Mouse (Mus musculus): ENCODE measurements at regions not wholly inside any gene's neighbourhood (a gene's known extent, or its start where the extent isn't known, plus 50 kb on each side); places are given as distances from the start of the nearest gene placed in this dataset.

DNA sequence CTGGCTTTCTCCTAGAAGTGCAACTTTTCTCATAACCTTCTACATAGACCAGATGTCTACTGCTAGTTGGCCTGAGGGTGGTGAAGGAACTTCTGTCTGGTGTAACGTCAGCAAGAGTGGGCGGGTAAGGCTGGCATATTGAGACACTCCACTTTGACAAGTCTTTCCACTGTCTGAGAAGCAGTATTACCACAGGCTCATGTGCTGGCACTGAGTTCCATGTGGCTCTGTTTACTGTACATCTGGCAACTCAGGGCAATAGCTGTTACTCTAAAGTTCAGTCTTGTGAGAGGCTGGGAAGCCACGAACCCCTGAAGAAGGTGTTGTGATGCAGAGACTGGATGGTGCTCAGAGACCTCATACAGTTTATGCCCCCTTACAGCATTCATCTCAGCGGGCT, 230.7 kb upstream of the Tbx18 start:
- DNase-seq (ENCODE audit: low read depth, low spot score), result no peak

GRCm38 (mm10) chr9:87964508-87964907, 233.4 kb upstream of the Tbx18 start:
- DNase-seq (ENCODE audit: low read depth, low spot score), result no peak

- DNase-seq (ENCODE audit: low read depth, low spot score), result no peak
Observed at GRCm38 (mm10) chr9:87965103-87965780, 234.2 kb upstream of the Tbx18 start.

GRCm38 (mm10) chr9:87968190-87969082, 237.4 kb upstream of the Tbx18 start:
- no peak for DNase-seq (ENCODE audit: low read depth, low spot score)

DNA sequence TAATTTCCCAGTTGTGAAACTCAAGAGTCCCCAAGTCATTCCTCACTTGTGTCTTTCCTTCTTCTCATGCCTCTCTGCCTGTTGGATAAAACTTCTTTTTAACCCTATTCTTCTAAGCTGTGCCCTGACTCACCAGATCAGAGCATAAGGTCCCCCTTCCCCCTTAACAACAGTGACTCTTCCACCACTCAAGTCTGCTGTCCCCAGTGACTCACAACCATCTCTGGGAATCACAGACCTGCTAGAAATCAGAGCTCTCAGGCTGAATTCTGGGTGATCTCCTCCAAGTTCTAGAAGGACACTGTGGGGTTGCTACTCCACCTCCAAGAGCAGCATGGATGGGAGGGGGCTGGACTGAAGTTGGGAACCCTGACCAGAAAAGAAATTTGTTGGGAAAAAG, 239.5 kb upstream of the Tbx18 start:
- DNase-seq (ENCODE audit: low read depth, low spot score), result no peak

- no peak for DNase-seq (ENCODE audit: low read depth, low spot score)
Observed at GRCm38 (mm10) chr9:87971791-87972190, 240.7 kb upstream of the Tbx18 start.

GRCm38 (mm10) chr9:87973531-87973930, 242.5 kb upstream of the Tbx18 start:
- DNase-seq (ENCODE audit: low read depth, low spot score), result no peak

DNA sequence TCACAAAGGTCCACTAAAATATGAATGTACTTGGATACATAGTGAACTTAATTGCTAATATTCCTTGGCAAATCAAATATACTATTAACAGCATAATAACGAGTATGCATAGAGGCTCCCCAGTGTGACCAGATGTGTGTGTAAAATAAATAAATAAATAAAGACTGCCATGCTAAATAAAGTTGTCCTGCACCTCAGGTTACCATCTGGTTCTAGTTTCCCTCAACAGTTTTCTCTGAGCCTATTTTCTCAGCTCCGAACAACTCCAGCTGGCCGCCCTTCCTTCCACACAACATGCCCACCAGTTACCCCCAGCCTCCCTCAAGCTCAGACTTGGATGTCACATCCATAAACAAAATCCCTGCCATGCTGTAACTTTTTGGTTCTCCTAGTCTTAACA, 253.8 kb upstream of the Tbx18 start:
- DNase-seq (ENCODE audit: low read depth, low spot score), result no peak

- no peak for DNase-seq (ENCODE audit: low read depth, low spot score)
Observed at GRCm38 (mm10) chr9:87985439-87985838, 254.4 kb upstream of the Tbx18 start.

GRCm38 (mm10) chr9:88005945-88006700, 275.1 kb upstream of the Tbx18 start:
- DNase-seq (ENCODE audit: low read depth, low spot score), result no peak

GRCm38 (mm10) chr9:88023752-88024151, 292.7 kb upstream of the Tbx18 start:
- DNase-seq (ENCODE audit: low read depth, low spot score), result no peak

DNA sequence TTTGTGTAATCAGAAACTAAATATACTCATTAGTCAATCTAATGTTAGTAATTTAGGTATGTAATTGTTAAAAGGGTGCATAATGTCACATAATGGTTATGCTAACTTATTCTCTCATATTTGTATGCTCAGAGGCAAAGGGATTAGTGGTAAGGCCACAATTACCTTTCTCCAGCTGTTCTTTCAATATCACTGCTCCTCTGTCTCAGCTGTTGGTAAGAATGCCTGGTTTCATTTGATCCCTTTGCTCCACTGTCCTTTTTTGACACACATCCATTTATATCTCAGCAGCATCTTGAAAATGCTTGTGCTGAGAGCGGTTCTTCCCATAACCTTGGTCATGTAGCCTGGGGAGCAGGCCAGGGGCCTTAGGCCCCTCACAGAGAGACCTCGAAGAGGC, 294.9 kb upstream of the Tbx18 start:
- DNase-seq (ENCODE audit: low read depth, low spot score), result no peak

- DNase-seq (ENCODE audit: low read depth, low spot score), result no peak
Observed at GRCm38 (mm10) chr9:88030509-88031148, 296.4 kb upstream of the Nt5e start.

- DNase-seq (ENCODE audit: low read depth, low spot score), result no peak
Observed at GRCm38 (mm10) chr9:88037560-88037959, 289.4 kb upstream of the Nt5e start.

DNA sequence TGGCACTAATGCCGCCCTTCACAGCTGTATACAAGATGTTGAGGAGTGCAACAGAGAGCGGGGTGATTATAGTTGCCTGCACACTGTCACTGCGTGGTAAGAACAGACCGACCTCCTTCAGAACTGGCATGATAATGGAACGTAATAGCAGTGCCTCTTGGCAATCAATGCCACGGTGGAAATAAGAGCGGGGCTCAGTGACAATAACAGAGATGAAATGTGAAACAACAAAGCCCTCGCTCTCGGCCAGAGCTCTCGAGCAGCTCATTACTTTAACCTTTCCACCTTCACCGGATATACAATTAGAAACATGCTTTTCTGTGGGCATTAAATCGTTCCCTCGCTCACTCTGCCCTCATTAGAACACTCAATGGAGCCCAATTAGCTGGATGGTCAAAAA, 277.7 kb upstream of the Nt5e start:
- no peak for DNase-seq (ENCODE audit: low read depth, low spot score)

GRCm38 (mm10) chr9:88049792-88050191, 277.2 kb upstream of the Nt5e start:
- DNase-seq (ENCODE audit: low read depth, low spot score), result no peak

- no peak for DNase-seq (ENCODE audit: low read depth, low spot score)
Observed at GRCm38 (mm10) chr9:88058551-88058950, 268.4 kb upstream of the Nt5e start.

GRCm38 (mm10) chr9:88059005-88059404, 268.0 kb upstream of the Nt5e start:
- DNase-seq (ENCODE audit: low read depth, low spot score), result no peak

- no peak for DNase-seq (ENCODE audit: low read depth, low spot score)
Observed at GRCm38 (mm10) chr9:88063973-88064676, 262.9 kb upstream of the Nt5e start.

DNA sequence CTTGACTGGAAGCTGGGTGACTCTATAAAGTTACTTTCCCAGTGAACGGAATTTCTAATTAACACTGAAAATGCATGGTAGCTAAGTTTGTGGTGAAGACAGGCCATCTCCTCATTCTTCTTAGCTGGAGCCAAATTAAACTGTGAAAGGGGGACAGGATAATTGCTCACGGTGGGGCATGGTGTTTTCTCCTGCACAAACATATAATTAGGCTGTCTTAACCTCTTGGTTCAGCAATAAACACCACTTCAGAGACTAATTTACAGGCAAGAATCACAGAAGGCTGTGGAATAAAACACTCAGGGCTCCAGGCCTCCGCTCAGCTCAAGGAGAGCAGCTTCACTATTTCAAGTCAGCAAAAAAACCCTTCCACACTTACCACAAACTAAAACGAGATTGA, 261.9 kb upstream of the Nt5e start:
- no peak for DNase-seq (ENCODE audit: low read depth, low spot score)

GRCm38 (mm10) chr9:88065777-88066176, 261.2 kb upstream of the Nt5e start:
- DNase-seq (ENCODE audit: low read depth, low spot score), result no peak
